Mouse (Mus musculus) embryo, embryonic 10.5 days (tissue): ENCODE measurements at regions not wholly inside any gene's neighbourhood (a gene's known extent, or its start where the extent isn't known, plus 50 kb on each side); places are given as distances from the start of the nearest gene placed in this dataset.

Source experiments
- DNase-seq: peaks from one replicate; pipeline ENCODE4 v3.0.0-alpha.2; 2015; ENCODE audit warnings: low spot score

GRCm38 (mm10) chr11:112979413-112979812 lies 197.4 kb downstream of the Sox9 start:
- no peak for DNase-seq

- peak; percentile 88 for DNase-seq
Measured at GRCm38 (mm10) chr11:112982165-112982801, 200.3 kb downstream of the Sox9 start.

GRCm38 (mm10) chr11:112982802-112983591 lies 201.0 kb downstream of the Sox9 start:
- DNase-seq = no peak

- no peak for DNase-seq
Measured at GRCm38 (mm10) chr11:112986029-112986573, 204.1 kb downstream of the Sox9 start.

- DNase-seq = no peak
Measured at GRCm38 (mm10) chr11:112987782-112988181, 205.8 kb downstream of the Sox9 start.

- DNase-seq = no peak
Measured at GRCm38 (mm10) chr11:112988900-112989299, 206.9 kb downstream of the Sox9 start.

- DNase-seq = peak; percentile 67
Measured at GRCm38 (mm10) chr11:112989981-112990512, 208.0 kb downstream of the Sox9 start.

GRCm38 (mm10) chr11:112990751-112991150 lies 208.7 kb downstream of the Sox9 start:
- no peak for DNase-seq

GRCm38 (mm10) chr11:112991862-112992261 lies 209.8 kb downstream of the Sox9 start:
- no peak for DNase-seq

- no peak for DNase-seq
Measured at GRCm38 (mm10) chr11:112998777-112999583, 217.0 kb downstream of the Sox9 start.

GRCm38 (mm10) chr11:113001071-113001470 lies 219.0 kb downstream of the Sox9 start:
- DNase-seq = no peak

- no peak for DNase-seq
Measured at GRCm38 (mm10) chr11:113005895-113006294, 223.9 kb downstream of the Sox9 start.

GRCm38 (mm10) chr11:113008521-113008920 lies 226.5 kb downstream of the Sox9 start:
- DNase-seq = no peak

- no peak for DNase-seq
Measured at GRCm38 (mm10) chr11:113009376-113009775, 227.4 kb downstream of the Sox9 start.

GRCm38 (mm10) chr11:113010906-113011305 lies 228.9 kb downstream of the Sox9 start:
- DNase-seq = no peak

- peak; percentile 87 for DNase-seq
Measured at GRCm38 (mm10) chr11:113014186-113015010, 232.4 kb downstream of the Sox9 start.

- DNase-seq = no peak
Measured at GRCm38 (mm10) chr11:113015686-113016304, 233.8 kb downstream of the Sox9 start.

- DNase-seq = peak; percentile 50
Measured at GRCm38 (mm10) chr11:113016801-113017715, 235.0 kb downstream of the Sox9 start.

GRCm38 (mm10) chr11:113021533-113021932 lies 239.5 kb downstream of the Sox9 start:
- DNase-seq = peak; percentile 77

GRCm38 (mm10) chr11:113026994-113027393 lies 245.0 kb downstream of the Sox9 start:
- DNase-seq = no peak
